Mouse (Mus musculus) spleen, adult 2 months (tissue): ENCODE measurements at regions not wholly inside any gene's neighbourhood (a gene's known extent, or its start where the extent isn't known, plus 50 kb on each side); places are given as distances from the start of the nearest gene placed in this dataset.

Source experiments
- CTCF ChIP-seq: fragments of 200-500 bp; IDR thresholded peaks from 2 replicates; pipeline ENCODE4 v1.5.1; 2011; ENCODE audit warnings: mild to moderate bottlenecking, inconsistent platforms; ENCODE audit not compliant: insufficient read depth, insufficient read length, insufficient replicate concordance; ENCODE audit errors: extremely low read depth
- POLR2A ChIP-seq: fragments of 200-500 bp; IDR thresholded peaks from 2 replicates; pipeline ENCODE4 v1.6.1; 2011; ENCODE audit warnings: low read depth, low read length, inconsistent platforms

GRCm38 (mm10) chr6:51728816-51729562 is 205.3 kb downstream of the Snx10 start:
- TF ChIP-seq CTCF (no peak), POLR2A (no peak)
